Mouse (Mus musculus): ENCODE data around the gene Kif11. TPM values are rescaled to one million over a fixed set of nuclear protein-coding genes. Genes with fewer than 3 reads are reported as not detected.

The Kif11 gene
- 1 to 10 TPM; 1.0 to 1.5 TPM for total RNA-seq (2023)

DNA sequence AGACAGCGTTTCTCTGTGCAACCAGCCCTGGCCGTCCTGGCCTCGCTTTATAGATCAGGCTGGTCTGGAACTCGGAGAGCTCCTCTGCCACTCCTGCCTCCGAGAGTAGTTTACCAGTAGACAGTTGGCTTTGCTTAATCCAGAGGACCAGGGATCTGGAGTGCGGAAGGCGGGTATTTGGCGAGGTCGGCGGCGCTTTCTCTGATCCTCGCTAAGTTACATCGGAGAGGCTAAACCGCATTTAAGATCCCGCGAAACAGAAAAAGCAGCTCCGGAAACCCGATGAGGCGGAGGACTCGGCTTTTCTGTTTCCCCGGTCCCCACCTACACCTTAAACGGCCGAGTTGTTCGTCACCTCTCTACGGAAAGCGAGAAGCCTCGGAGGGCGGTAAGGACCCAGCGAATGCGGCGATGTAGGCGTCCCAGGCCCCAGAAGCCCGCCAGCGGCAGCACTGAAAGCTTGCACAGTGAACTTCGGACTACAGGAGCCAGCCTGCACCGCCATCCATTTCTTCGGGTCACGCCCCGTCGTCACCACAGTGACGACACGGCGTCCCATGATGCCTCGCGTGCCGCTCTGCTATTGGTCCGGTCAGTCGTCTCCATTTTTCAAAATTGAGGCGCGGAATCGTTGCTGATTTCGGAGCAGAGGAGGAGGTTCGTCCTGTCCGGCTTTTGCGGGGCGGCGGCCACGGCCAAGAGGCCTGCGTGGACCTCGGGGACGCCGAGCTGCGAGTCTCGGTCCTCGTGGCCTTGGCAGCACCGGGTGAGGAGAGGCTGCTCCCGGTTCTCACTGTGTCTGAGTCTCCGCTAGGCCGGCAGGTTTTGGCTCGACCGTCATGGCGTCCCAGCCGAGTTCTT is at the start of gene Kif11:
TSS of gene Kif11 (plus strand) at position 649 of the 861 bp plus-strand sequence.

GRCm38 (mm10) chr19:37337752-37338151 is 38.5 kb upstream of the Kif11 start, which contains the start of gene Ide:
Gene Ide, minus strand, starts transcription at chr19:37337852.

GRCm38 (mm10) chr19:37434263-37434951 is 58.2 kb downstream of the Kif11 start, which contains the start of gene Hhex:
Gene Hhex, plus strand, starts transcription at chr19:37434810.

Other genes with a start within 250 kb of the Kif11 start
- gene March5, start 168.9 kb upstream of the Kif11 start, total RNA-seq (2023): 10 to 100 TPM; 59.9 to 60.7 TPM
- gene Cpeb3, start 167.8 kb upstream of the Kif11 start, total RNA-seq (2023): 1 to 10 TPM in 1 of 2 experiments, under 1 TPM in 1; 0.64 to 1.4 TPM
- gene Ide, start 38.6 kb upstream of the Kif11 start, total RNA-seq (2023): 10 to 100 TPM; 30.7 to 38.9 TPM
- 100 to 1,000 TPM; 133 to 166 TPM for gene Hhex, start 58.4 kb downstream of the Kif11 start, total RNA-seq (2023)
- 10 to 100 TPM; 44.4 to 48.4 TPM for gene Exoc6, start 174.0 kb downstream of the Kif11 start, total RNA-seq (2023)